Mouse (Mus musculus): ENCODE data around the gene Rhox2h.
"Not testable (repeated sequence)": the region's sequence is repeated elsewhere in the genome, so short reads cannot be mapped to it uniquely, and the experiment has no call there.

The Rhox2h gene

GRCm38 (mm10) chrX:37673177-37673576 is at the start of gene Rhox2h:
Rhox2h (minus strand) TSS chrX:37673277.
- DNase-seq (ENCODE audit: low spot score), result not testable (repeated sequence)

GRCm38 (mm10) chrX:37701821-37702387 is 28.8 kb upstream of the Rhox2h start:
- no peak for DNase-seq (ENCODE audit: low spot score)

GRCm38 (mm10) chrX:37692261-37692660 is 19.2 kb upstream of the Rhox2h start:
- no peak for DNase-seq (ENCODE audit: low spot score)

- DNase-seq (ENCODE audit: low spot score), result no peak
Observed at GRCm38 (mm10) chrX:37683031-37683715, 10.1 kb upstream of the Rhox2h start.

GRCm38 (mm10) chrX:37668664-37669063 is 4.4 kb downstream of the Rhox2h start, which contains the start of gene Rhox3h:
Rhox3h (minus strand) TSS chrX:37668764.
- DNase-seq (ENCODE audit: low spot score), result not testable (repeated sequence)

- not testable (repeated sequence) for DNase-seq (ENCODE audit: low spot score)
Observed at GRCm38 (mm10) chrX:37651227-37651626, 21.9 kb downstream of the Rhox2h start, which contains the start of gene Rhox4g. Rhox4g (minus strand) TSS chrX:37651327.

GRCm38 (mm10) chrX:37643370-37643769 is 29.7 kb downstream of the Rhox2h start, which contains the start of gene Rhox2g:
Rhox2g (minus strand) TSS chrX:37643470.
- not testable (repeated sequence) for DNase-seq (ENCODE audit: low spot score)

- not testable (repeated sequence) for DNase-seq (ENCODE audit: low spot score)
Observed at GRCm38 (mm10) chrX:37628512-37628911, 44.6 kb downstream of the Rhox2h start, which contains the start of gene Rhox3g. Rhox3g (minus strand) TSS chrX:37628612.
